Mouse (Mus musculus): ENCODE data around the gene Cabp4. TPM values are rescaled to one million over a fixed set of nuclear protein-coding genes. Genes with fewer than 3 reads are reported as not detected.
"Not testable (repeated sequence)": the region's sequence is repeated elsewhere in the genome, so short reads cannot be mapped to it uniquely, and the experiment has no call there.

The Cabp4 gene
- polyA plus RNA-seq, 1 experiment from 2014 or later = not detected

DNA sequence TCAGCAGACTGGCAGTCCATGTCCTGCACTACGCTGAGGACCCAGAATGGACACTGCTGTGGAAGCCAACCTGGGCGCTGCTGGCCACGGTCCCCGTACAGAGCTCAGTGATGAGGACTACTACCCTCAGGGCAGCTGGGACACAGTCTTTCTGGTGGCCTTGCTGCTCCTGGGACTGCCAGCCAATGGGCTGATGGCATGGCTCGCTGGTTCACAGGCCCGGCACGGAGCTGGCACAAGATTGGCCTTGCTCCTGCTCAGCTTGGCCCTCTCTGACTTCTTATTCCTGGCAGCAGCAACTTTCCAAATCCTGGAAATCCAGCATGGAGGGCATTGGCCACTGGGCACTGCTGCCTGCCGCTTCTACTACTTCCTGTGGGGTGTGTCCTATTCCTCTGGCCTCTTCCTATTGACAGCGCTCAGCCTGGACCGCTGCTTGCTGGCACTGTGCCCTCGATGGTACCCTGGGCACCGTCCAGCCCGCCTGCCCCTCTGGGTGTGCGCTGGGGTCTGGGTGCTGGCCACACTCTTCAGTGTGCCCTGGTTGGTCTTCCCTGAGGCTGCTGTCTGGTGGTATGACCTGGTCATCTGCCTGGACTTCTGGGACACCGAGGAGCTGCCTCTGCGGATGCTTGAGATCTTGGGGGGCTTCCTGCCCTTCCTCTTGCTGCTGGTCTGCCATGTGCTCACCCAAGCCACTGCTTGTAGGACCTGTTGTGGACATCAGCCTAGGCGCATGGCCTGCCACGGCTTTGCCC lies 1.2 kb downstream of the Cabp4 start:
- H3K36me3 ChIP-seq = no peaks in the 10 kb centered on the region
- no peak overlapping the region for H3K4me2 ChIP-seq
- H3K27me3 ChIP-seq = no peaks in the 10 kb centered on the region
- no peak overlapping the region for H3K9ac ChIP-seq
- ATAC-seq (ENCODE audit: insufficient number of reproducible peaks, insufficient read depth, low FRiP score, low TSS enrichment, low read depth) = no peak
- no peak overlapping the region for H3K4me3 ChIP-seq
- no peaks in the 10 kb centered on the region for H3K4me1 ChIP-seq
- 88% methylated on average over 18 of the region's 18 CpGs for WGBS
- H3K27ac ChIP-seq = no peak overlapping the region
- no peaks in the 10 kb centered on the region for H3K9me3 ChIP-seq

DNA sequence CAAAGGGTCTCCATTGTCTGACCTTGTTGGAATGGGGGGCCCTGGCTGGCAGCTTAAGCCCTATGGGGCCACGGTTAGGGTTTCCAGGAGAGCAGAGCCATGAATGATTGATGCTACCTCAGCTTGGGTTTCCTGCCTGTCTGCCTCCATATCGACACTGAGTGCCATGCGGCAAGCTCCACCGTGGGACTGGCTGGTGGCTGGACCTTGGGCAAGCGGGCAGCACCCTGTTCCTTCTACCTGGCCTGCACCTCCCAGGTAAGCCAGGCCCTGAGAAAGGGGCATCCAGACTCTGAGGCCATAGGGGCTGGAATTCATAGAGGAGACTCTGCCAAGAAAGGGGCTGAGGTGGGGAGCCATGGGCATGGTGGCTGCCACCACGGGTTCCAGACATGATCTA lies 3.7 kb downstream of the Cabp4 start:
- WGBS = 85% methylated on average over 6 of the region's 6 CpGs
- Histone ChIP-seq H3K4me1 (no peaks in the 10 kb centered on the region), H3K4me2 (no peak overlapping the region), H3K4me3 (no peak overlapping the region), H3K9me3 (no peaks in the 10 kb centered on the region), H3K9ac (no peak overlapping the region), H3K27me3 (no peaks in the 10 kb centered on the region), H3K36me3 (no peaks in the 10 kb centered on the region), H3K27ac (no peak overlapping the region)
- no peak for ATAC-seq (ENCODE audit: insufficient number of reproducible peaks, insufficient read depth, low FRiP score, low TSS enrichment, low read depth)

GRCm38 (mm10) chr19:4139446-4139845 lies 4.4 kb downstream of the Cabp4 start, which contains the start of gene Gpr152:
Gene Gpr152 (plus strand): TSS chr19:4139787.
- no peaks in the 10 kb centered on the region for H3K27me3 ChIP-seq
- no peaks in the 10 kb centered on the region for H3K36me3 ChIP-seq
- H3K9ac ChIP-seq = no peak within 1 kb of the TSS
- no peaks in the 10 kb centered on the region for H3K4me1 ChIP-seq
- no peak for ATAC-seq (ENCODE audit: insufficient number of reproducible peaks, insufficient read depth, low FRiP score, low TSS enrichment, low read depth)
- no peak within 1 kb of the TSS for H3K4me2 ChIP-seq
- H3K4me3 ChIP-seq = no peak within 1 kb of the TSS
- 82% methylated on average over 2 of the region's 2 CpGs for WGBS
- H3K27ac ChIP-seq = no peak within 1 kb of the TSS
- no peaks in the 10 kb centered on the region for H3K9me3 ChIP-seq

DNA sequence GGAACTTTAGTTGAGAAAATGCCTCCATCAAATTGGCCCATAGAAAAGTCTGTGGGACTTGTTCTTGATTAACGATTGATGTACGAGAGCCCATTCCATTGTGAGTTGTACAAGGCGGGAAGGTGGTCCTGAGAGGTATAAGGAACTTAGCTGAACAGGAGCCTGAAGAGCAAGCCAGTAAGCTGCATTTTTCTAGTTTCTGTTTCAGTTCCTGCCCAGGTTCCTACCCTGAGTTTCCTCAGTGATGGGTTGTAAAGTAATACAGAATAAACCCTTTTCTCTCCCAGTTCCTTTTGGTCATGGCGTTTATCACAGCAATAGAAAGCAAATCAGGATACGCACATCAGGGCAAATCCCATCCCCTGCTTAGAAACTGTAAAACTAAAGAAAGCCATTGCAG lies 5.9 kb downstream of the Cabp4 start:
- no peak overlapping the region for H3K4me3 ChIP-seq
- no peak for ATAC-seq (ENCODE audit: insufficient number of reproducible peaks, insufficient read depth, low FRiP score, low TSS enrichment, low read depth)
- WGBS = 84% methylated on average over 5 of the region's 5 CpGs
- H3K9ac ChIP-seq = no peak overlapping the region
- H3K9me3 ChIP-seq = no peaks in the 10 kb centered on the region
- no peaks in the 10 kb centered on the region for H3K4me1 ChIP-seq
- no peak overlapping the region for H3K4me2 ChIP-seq
- no peaks in the 10 kb centered on the region for H3K27me3 ChIP-seq
- H3K36me3 ChIP-seq = peaks cover 4% of the 10 kb centered on the region
- no peak overlapping the region for H3K27ac ChIP-seq

DNA sequence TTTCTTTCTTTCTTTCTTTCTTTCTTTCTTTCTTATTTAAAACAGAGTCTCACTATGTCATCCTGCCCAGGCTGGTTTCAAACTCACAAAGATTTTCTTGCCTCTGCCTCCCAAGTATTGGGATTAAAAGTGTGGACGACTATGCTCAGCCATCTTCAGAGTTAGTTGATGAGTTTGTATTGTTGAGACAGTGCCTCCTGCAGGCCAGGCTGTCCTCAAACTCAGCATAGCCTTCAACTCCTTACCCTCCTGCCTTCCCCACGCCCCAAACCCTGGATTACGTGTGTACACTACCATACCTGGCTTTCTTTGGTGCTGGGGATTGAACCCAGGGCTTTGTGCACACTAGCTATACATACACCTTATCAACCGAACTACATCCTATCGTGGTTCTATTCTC lies 7.4 kb downstream of the Cabp4 start:
- WGBS = 71% methylated on average over 5 of the region's 5 CpGs
- Histone ChIP-seq H3K36me3 (peaks cover 19% of the 10 kb centered on the region), H3K27ac (no peak overlapping the region), H3K9ac (no peak overlapping the region), H3K9me3 (no peaks in the 10 kb centered on the region), H3K4me3 (no peak overlapping the region), H3K4me2 (no peak overlapping the region), H3K27me3 (no peaks in the 10 kb centered on the region), H3K4me1 (no peaks in the 10 kb centered on the region)
- ATAC-seq (ENCODE audit: insufficient number of reproducible peaks, insufficient read depth, low FRiP score, low TSS enrichment, low read depth) = no peak

DNA sequence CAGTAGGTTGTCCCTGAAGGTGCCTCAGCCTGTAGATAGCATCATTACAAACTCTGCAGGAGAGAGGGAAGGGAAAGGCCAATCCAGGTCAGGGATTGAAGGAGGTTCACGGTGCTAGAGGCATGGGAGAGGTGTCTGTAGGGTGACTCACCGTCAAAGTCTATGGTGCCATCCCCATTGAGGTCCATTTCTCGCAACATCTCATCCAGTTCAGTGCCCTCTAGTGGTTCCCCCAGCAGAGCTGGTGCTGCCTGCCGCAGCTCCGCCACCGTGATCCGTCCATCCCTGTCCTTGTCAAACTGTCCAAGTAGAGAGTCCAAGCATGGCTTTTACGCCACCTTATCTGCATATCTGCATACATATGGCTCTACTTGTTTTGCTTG lies 7.9 kb downstream of the Cabp4 start:
- not testable (repeated sequence) for ATAC-seq (ENCODE audit: insufficient number of reproducible peaks, insufficient read depth, low FRiP score, low TSS enrichment, low read depth); H3K9me3 ChIP-seq; H3K4me1 ChIP-seq; H3K4me2 ChIP-seq; H3K4me3 ChIP-seq; H3K27me3 ChIP-seq; H3K9ac ChIP-seq; H3K27ac ChIP-seq
- H3K36me3 ChIP-seq = peaks cover 24% of the 10 kb centered on the region
- WGBS = 25% methylated on average over 8 of the region's 8 CpGs

GRCm38 (mm10) chr19:4135229-4135962 lies 8.4 kb downstream of the Cabp4 start:
- not testable (repeated sequence) for H3K9ac ChIP-seq; H3K4me2 ChIP-seq; H3K4me1 ChIP-seq; H3K27ac ChIP-seq; ATAC-seq (ENCODE audit: insufficient number of reproducible peaks, insufficient read depth, low FRiP score, low TSS enrichment, low read depth); H3K9me3 ChIP-seq; H3K27me3 ChIP-seq; H3K4me3 ChIP-seq
- peaks cover 25% of the 10 kb centered on the region for H3K36me3 ChIP-seq
- 78% methylated on average over 6 of the region's 6 CpGs for WGBS

DNA sequence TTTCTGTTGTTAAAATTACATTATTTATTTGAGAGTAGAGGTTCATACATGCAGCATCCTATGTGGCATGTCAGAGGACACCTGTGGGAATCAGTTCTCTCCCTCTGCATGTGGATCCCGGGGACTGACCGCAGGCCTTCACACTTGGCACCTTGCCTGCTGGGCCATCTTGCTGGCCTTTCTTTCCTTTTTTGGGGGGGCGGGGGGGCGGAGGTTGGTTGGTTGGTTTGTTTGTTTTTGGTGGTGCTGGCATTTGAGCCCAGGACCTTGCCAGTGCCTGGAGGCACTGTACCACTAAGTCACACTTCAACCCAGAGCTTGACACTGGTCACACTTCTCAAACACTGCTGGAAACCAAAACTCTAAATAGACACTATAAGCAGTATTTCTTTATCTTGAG lies 9.5 kb downstream of the Cabp4 start:
- peaks cover 35% of the 10 kb centered on the region for H3K36me3 ChIP-seq
- H3K4me2 ChIP-seq = no peak overlapping the region
- H3K4me3 ChIP-seq = no peak overlapping the region

DNA sequence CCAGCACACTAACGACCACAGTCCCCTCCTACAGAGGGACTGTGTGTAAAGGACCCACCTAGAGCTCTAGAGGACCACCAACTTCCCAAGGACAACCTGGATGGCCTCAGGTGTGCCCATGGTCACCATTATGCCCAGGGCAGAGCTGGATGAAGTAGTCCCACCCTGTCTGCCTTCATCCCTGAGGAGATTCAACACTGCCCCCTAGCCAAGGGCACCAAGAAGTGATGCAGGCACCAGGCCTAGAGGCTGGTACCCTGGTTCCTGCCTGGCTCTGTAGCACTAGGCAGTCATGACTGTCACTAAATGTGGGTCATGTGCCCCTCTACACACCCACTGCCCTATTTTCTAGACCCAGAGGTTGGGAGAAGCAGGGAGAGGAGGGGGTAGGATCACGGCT lies 12.1 kb downstream of the Cabp4 start:
- H3K9ac ChIP-seq = no peak overlapping the region
- no peak overlapping the region for H3K27ac ChIP-seq
- no peak overlapping the region for H3K4me2 ChIP-seq
- no peaks in the 10 kb centered on the region for H3K27me3 ChIP-seq
- no peak overlapping the region for H3K4me3 ChIP-seq
- peaks cover 9% of the 10 kb centered on the region for H3K4me1 ChIP-seq
- WGBS = 82% methylated on average over 2 of the region's 2 CpGs
- H3K36me3 ChIP-seq = peaks cover 54% of the 10 kb centered on the region
- H3K9me3 ChIP-seq = no peaks in the 10 kb centered on the region
- no peak for ATAC-seq (ENCODE audit: insufficient number of reproducible peaks, insufficient read depth, low FRiP score, low TSS enrichment, low read depth)

More for the DNA sequence above, 9.5 kb downstream of the Cabp4 start:
- WGBS = 91% methylated on average over 4 of the region's 4 CpGs
- Histone ChIP-seq H3K27me3 (no peaks in the 10 kb centered on the region), H3K27ac (no peak overlapping the region), H3K4me1 (no peaks in the 10 kb centered on the region), H3K9ac (no peak overlapping the region), H3K9me3 (no peaks in the 10 kb centered on the region)
- ATAC-seq (ENCODE audit: insufficient number of reproducible peaks, insufficient read depth, low FRiP score, low TSS enrichment, low read depth) = no peak

DNA sequence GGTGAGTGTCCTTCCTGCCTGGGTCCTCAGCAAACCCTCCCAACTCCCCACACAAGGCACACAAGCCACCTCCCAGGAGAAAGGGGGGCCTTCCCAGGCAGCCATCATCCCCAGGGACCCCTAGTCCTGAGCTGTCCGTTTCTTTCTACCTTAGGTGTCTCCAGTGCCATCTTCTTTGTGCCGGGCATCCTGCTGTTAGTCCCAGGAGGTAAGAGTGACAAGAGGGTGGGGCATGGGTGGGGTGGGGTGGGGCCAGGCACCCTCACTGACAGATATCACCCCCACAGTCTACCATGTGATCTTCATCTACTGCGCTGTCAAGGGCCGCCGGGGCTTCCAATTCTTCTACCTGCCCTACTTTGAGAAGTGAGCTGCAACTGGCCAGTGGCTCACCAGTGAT lies 12.8 kb downstream of the Cabp4 start:
- Histone ChIP-seq H3K27me3 (no peaks in the 10 kb centered on the region), H3K9me3 (no peaks in the 10 kb centered on the region), H3K27ac (no peak overlapping the region), H3K4me3 (no peak overlapping the region), H3K4me2 (no peak overlapping the region), H3K9ac (no peak overlapping the region), H3K36me3 (peaks cover 54% of the 10 kb centered on the region), H3K4me1 (peaks cover 13% of the 10 kb centered on the region)
- ATAC-seq (ENCODE audit: insufficient number of reproducible peaks, insufficient read depth, low FRiP score, low TSS enrichment, low read depth) = no peak
- 88% methylated on average over 5 of the region's 5 CpGs for WGBS

GRCm38 (mm10) chr19:4130106-4130505 lies 13.7 kb downstream of the Cabp4 start:
- H3K9ac ChIP-seq = 0 out of 2 replicates have a peak overlapping the region, but pooled peaks have one; percentile 11
- peaks cover 14% of the 10 kb centered on the region for H3K4me1 ChIP-seq
- no peaks in the 10 kb centered on the region for H3K9me3 ChIP-seq
- ATAC-seq (ENCODE audit: insufficient number of reproducible peaks, insufficient read depth, low FRiP score, low TSS enrichment, low read depth) = no peak
- no peak overlapping the region for H3K4me2 ChIP-seq
- H3K27me3 ChIP-seq = no peaks in the 10 kb centered on the region
- 84% methylated on average over 4 of the region's 4 CpGs for WGBS
- H3K36me3 ChIP-seq = peaks cover 54% of the 10 kb centered on the region
- H3K4me3 ChIP-seq = no peak overlapping the region
- no peak overlapping the region for H3K27ac ChIP-seq

DNA sequence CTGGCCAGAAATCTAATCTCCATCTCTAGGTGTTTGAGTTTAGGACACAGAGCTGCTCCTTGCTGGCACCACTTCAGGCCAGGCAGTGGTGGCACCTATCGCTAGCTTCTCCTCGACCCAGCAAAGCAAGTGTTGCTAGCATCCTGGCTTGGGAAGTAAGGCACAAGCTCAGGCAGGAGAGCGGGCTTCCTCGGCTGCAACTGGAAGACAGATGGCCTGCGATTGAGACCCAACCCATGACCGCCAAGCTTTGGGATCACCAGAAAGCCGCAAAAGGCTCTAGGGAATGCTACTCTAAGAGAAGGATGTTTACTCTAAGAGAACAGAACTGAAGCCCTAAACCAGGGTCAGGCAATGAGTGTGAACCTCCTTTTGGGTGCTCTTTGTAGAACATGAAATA lies 14.4 kb downstream of the Cabp4 start:
- no peak overlapping the region for H3K27ac ChIP-seq
- H3K4me1 ChIP-seq = peaks cover 20% of the 10 kb centered on the region
- no peak overlapping the region for H3K4me3 ChIP-seq
- peaks cover 54% of the 10 kb centered on the region for H3K36me3 ChIP-seq
- no peaks in the 10 kb centered on the region for H3K9me3 ChIP-seq
- 95% methylated on average over 7 of the region's 7 CpGs for WGBS
- H3K9ac ChIP-seq = 0 out of 2 replicates have a peak overlapping the region, but pooled peaks have one; percentile 11
- H3K27me3 ChIP-seq = no peaks in the 10 kb centered on the region
- H3K4me2 ChIP-seq = no peak overlapping the region
- no peak for ATAC-seq (ENCODE audit: insufficient number of reproducible peaks, insufficient read depth, low FRiP score, low TSS enrichment, low read depth)

All from embryonic facial prominence, embryonic 13.5 days (tissue).